Mouse (Mus musculus) intestine, embryonic 16.5 days (tissue): ENCODE results near the gene Cpsf2. TPM values are rescaled to one million over a fixed set of nuclear protein-coding genes. Genes with fewer than 3 reads are reported as not detected.

Experiments
- ATAC-seq: fragments of 200-750 bp; cut with Nextera tagmentation; 2 replicates; pipeline ENCODE4 v1.8.0; 2017; ENCODE audit warnings: moderate TSS enrichment, moderate library complexity
- H3K27ac ChIP-seq: fragments of 300-500 bp; sonication (generic); 2 replicates; pipeline ENCODE4 v1.5.1; 2014; ENCODE audit warnings: mild to moderate bottlenecking, low read length
- H3K27me3 ChIP-seq: fragments of 300-500 bp; sonication (generic); replicated peaks from 2 replicates; pipeline ENCODE4 v1.6.1; 2014; ENCODE audit warnings: low read length, control low read depth, mixed read lengths; ENCODE audit not compliant: control insufficient read depth, insufficient read depth
- H3K36me3 ChIP-seq: fragments of 300-500 bp; sonication (generic); 2 replicates; pipeline ENCODE4 v1.6.1; 2014; ENCODE audit warnings: low read length, control low read depth; ENCODE audit not compliant: control insufficient read depth, insufficient read depth
- H3K4me1 ChIP-seq: fragments of 300-500 bp; sonication (generic); 2 replicates; pipeline ENCODE4 v1.6.1; 2014; ENCODE audit warnings: low read length, control low read depth, mixed read lengths; ENCODE audit not compliant: control insufficient read depth, insufficient read depth
- H3K4me2 ChIP-seq: fragments of 300-500 bp; sonication (generic); 2 replicates; pipeline ENCODE4 v1.6.1; 2014; ENCODE audit warnings: low read depth, low read length, control low read depth
- H3K4me3 ChIP-seq: fragments of 300-500 bp; sonication (generic); 2 replicates; pipeline ENCODE4 v1.5.1; 2014; ENCODE audit warnings: mild to moderate bottlenecking, low read length
- H3K9ac ChIP-seq: fragments of 300-500 bp; sonication (generic); 2 replicates; pipeline ENCODE4 v1.6.1; 2014; ENCODE audit warnings: low read depth, low read length
- H3K9me3 ChIP-seq: fragments of 300-500 bp; sonication (generic); 2 replicates; pipeline ENCODE4 v1.6.1; 2016; ENCODE audit warnings: low read length, control low read depth; ENCODE audit not compliant: control insufficient read depth
- WGBS: fragments of 180-500 bp; shearing (Covaris S2); extraction: QIAGEN DNeasy Blood & Tissue Kit; methylation state at CpG from one replicate; pipeline ENCODE4 v1.1.7; 2014; 5-methylcytosine and 5-hydroxymethylcytosine counted together
- polyA plus RNA-seq: library from polyadenylated mRNA; unstranded; fragments of >200 nt; fragmentation: Nextera tagmentation; extraction: Ambion mirVana; gene quantifications from 2 replicates; pipeline ENCODE4 v1.2.1, GENCODE M21; 2015

Gene Cpsf2
- polyA plus RNA-seq, 1 experiment from 2014 or later = 22.8 TPM

DNA sequence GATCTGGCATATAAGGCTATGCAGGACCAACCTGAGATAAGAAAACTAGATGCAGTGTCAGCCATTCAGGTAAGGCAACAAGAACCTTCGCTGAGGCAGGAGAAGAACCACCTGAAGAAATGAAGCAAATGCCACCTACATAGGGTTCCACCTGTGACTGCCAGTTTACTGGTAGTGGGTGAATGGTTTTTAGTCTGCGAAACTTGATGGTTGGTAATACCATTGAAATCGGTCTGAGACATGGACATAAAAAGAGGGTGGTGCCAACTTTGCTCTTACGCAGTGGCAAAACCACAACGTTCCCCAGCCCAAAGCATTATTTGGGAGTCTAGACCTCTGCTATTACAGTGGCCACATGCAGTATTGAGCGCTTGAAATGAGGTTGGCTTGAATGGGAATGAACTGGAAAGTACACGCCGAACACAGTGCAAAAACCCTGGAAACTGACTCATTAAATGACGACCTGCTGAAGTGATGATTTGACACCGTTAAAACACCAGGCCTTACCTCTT, 1.7 kb downstream of the Cpsf2 start:
- Histone ChIP-seq H3K4me1 (peaks cover 14% of the 10 kb centered on the region), H3K27me3 (no peaks in the 10 kb centered on the region), H3K4me3 (peak overlapping the region; percentile 97; the same call in 1 of the 2 replicates), H3K36me3 (0 out of 2 replicates have a peak, but pooled peaks cover 7% of the 10 kb centered on the region), H3K9me3 (no peaks in the 10 kb centered on the region), H3K27ac (no peak overlapping the region), H3K4me2 (peak overlapping the region; percentile 80), H3K9ac (peak overlapping the region; percentile 96; the same call in 1 of the 2 replicates)
- ATAC-seq = no peak
- 94% methylated on average over 10 of the region's 10 CpGs for WGBS

DNA sequence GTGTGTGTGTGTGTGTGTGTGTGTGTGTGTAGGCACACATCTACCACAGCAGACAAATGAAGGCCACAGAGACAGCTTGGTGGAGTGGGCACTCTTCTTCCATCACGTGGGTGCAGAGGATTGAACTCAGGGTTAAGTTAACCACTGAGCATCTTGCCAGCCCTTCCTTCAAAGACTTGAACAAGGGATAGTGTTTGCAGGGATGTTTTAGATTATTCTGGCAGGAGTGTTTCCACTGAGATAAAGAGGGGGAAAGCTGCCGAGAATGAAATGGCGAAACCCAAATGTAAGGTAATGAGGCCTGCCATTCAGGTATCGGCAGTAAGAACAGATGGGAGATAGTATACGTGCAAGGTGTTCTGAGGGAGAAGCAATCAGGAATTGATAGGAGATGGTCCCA, 2.4 kb downstream of the Cpsf2 start:
- Histone ChIP-seq H3K36me3 (0 out of 2 replicates have a peak, but pooled peaks cover 8% of the 10 kb centered on the region), H3K9me3 (no peaks in the 10 kb centered on the region), H3K27ac (no peak overlapping the region), H3K9ac (no peak overlapping the region), H3K4me2 (no peak overlapping the region), H3K4me3 (no peak overlapping the region), H3K27me3 (no peaks in the 10 kb centered on the region), H3K4me1 (peaks cover 14% of the 10 kb centered on the region)
- 86% methylated on average over 5 of the region's 5 CpGs for WGBS
- no peak for ATAC-seq

DNA sequence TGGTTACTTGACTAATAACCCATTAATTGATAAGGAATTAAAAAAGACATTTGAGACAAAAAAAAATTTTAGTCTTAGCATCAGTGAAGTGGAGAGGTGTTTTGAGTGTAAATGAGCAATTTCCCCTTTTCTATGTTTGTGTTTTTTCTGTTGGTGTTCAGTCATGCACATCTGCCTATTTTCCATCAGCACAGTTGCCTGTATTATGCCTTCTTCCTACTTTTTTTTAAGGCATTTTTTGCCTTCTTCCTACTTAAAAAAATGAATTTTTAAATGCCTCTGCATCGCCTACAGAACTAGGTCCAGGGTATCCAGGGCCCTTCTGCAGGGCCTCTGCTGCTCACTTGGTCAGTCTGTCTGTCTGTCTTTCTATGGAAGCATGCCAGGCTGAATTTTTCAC, 2.8 kb downstream of the Cpsf2 start:
- no peak overlapping the region for H3K9ac ChIP-seq
- no peak overlapping the region for H3K27ac ChIP-seq
- 100% methylated on average over 1 of the region's 1 CpGs for WGBS
- H3K4me1 ChIP-seq = peaks cover 14% of the 10 kb centered on the region
- H3K4me2 ChIP-seq = no peak overlapping the region
- H3K4me3 ChIP-seq = no peak overlapping the region
- no peaks in the 10 kb centered on the region for H3K27me3 ChIP-seq
- ATAC-seq = no peak
- peaks cover 10% of the 10 kb centered on the region; the same call in 1 of the 2 replicates for H3K36me3 ChIP-seq
- no peaks in the 10 kb centered on the region for H3K9me3 ChIP-seq

DNA sequence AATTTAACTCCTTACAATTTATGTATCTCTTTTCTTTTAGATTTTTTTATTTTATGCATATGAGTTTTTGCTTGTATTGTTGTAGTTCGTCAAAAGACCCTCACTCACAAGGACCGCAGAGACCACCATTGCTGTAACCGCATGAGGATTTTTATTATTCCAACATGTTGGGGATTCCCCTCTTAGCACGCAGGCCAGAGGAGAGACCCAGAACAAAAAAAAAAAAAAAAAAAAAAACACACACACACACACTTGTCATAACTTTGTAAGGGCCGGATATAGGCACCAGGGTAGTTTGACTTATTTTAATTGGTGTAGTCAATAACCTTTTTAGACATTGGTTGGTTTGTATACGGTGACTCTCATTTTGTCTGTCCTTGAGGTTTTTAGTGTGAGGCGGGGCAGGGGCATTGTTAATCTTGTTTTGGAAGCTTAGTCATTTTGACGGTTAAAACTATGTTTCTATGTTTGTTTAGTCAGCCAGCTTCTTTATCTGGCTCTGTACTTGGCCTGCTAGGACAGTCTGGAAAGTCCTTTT, 3.5 kb downstream of the Cpsf2 start:
- ATAC-seq = no peak
- H3K27me3 ChIP-seq = no peaks in the 10 kb centered on the region
- H3K4me1 ChIP-seq = peaks cover 13% of the 10 kb centered on the region
- no peak overlapping the region for H3K9ac ChIP-seq
- no peak overlapping the region for H3K27ac ChIP-seq
- no peak overlapping the region for H3K4me3 ChIP-seq
- 89% methylated on average over 8 of the region's 8 CpGs for WGBS
- no peak overlapping the region for H3K4me2 ChIP-seq
- H3K36me3 ChIP-seq = peaks cover 12% of the 10 kb centered on the region; the same call in 1 of the 2 replicates
- no peaks in the 10 kb centered on the region for H3K9me3 ChIP-seq

DNA sequence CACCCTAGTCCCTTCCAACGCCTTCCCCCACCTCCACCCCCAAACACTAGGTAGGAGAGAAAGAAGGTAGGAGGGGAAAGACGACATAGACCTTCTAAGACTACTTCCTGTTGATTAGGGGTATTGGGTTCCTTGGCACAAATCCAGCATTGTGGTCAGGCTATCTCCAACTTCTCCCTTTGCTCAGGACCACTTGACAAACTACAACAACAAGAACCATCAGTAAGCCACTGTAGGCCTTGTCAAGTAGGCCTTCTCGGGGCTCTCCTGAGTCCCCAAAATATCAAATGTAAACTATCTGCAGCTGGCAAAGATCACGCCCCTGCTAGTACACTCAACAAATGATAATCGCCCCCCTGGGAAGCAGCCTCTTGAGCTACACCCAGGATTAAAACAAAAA, 4.5 kb downstream of the Cpsf2 start:
- Histone ChIP-seq H3K4me2 (no peak overlapping the region), H3K27me3 (no peaks in the 10 kb centered on the region), H3K9me3 (no peaks in the 10 kb centered on the region), H3K9ac (no peak overlapping the region), H3K4me3 (no peak overlapping the region), H3K4me1 (peaks cover 10% of the 10 kb centered on the region), H3K36me3 (peaks cover 12% of the 10 kb centered on the region; the same call in 1 of the 2 replicates), H3K27ac (no peak overlapping the region)
- WGBS = 67% methylated on average over 5 of the region's 5 CpGs
- ATAC-seq = no peak

DNA sequence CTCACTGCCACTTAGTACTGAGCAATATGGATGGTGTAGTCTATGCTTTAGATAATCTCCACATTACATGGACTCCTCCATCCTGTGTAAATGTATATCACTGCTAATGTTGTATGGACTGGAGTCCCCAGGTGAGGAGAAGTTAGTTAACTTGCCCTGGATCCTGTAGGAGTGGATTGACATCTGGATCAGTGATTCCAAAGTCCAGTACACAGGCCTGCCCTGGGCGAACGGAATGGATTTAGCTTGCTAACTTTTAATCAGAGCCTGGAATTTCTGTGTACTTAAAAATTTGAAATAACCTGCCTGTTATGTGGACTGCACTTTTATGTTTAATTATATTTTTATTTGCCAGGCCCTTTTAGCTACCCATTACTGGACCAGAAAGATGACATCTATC, 5.8 kb downstream of the Cpsf2 start:
- ATAC-seq = no peak
- 79% methylated on average over 2 of the region's 2 CpGs for WGBS
- Histone ChIP-seq H3K4me1 (peaks cover 10% of the 10 kb centered on the region), H3K27me3 (no peaks in the 10 kb centered on the region), H3K4me2 (no peak overlapping the region), H3K36me3 (peaks cover 12% of the 10 kb centered on the region; the same call in 1 of the 2 replicates), H3K4me3 (no peak overlapping the region), H3K9me3 (no peaks in the 10 kb centered on the region), H3K27ac (no peak overlapping the region), H3K9ac (no peak overlapping the region)

DNA sequence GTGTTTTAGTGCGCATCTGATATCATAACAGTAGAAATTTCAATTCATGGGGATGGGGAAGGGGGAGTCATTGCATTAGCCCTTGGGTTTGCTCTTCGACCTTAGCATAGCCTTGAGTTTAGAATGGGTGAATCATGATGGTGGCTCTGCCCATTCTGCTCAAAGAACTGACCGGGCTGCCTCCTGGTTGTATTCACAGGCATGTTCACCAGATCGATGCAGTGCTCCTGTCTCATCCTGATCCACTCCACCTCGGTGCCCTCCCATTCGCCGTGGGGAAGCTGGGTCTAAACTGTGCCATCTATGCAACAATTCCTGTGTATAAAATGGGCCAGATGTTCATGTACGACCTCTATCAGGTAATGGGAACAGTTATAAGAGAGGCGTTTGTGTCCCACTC, 7.2 kb downstream of the Cpsf2 start:
- ATAC-seq = no peak
- Histone ChIP-seq H3K27ac (no peak overlapping the region), H3K9ac (no peak overlapping the region), H3K4me2 (no peak overlapping the region), H3K27me3 (no peaks in the 10 kb centered on the region), H3K36me3 (peaks cover 13% of the 10 kb centered on the region), H3K4me3 (no peak overlapping the region), H3K4me1 (no peaks in the 10 kb centered on the region; the same call in 1 of the 2 replicates), H3K9me3 (no peaks in the 10 kb centered on the region)
- WGBS = 93% methylated on average over 9 of the region's 9 CpGs

DNA sequence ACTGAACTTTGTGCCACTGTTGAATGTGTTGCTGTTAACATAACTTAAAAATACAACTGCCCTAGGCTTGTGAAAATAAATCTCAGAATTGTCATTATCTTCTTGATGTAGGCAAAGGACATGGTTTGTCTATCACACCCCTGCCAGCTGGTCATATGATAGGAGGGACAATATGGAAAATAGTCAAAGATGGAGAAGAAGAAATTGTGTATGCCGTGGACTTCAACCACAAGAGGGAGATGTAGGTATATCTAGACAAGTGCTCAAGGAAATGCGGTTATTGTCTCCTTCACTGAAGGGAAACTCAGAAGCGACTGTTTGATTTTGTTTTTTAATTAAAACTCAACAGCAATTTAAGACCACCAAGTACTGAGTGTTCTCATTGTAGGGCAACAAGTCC, 9.3 kb downstream of the Cpsf2 start:
- no peak overlapping the region for H3K9ac ChIP-seq
- no peaks in the 10 kb centered on the region; the same call in 1 of the 2 replicates for H3K4me1 ChIP-seq
- no peak overlapping the region for H3K4me2 ChIP-seq
- H3K27me3 ChIP-seq = no peaks in the 10 kb centered on the region
- no peak overlapping the region for H3K27ac ChIP-seq
- peaks cover 22% of the 10 kb centered on the region for H3K36me3 ChIP-seq
- no peak overlapping the region for H3K4me3 ChIP-seq
- ATAC-seq = no peak
- no peaks in the 10 kb centered on the region for H3K9me3 ChIP-seq
- 65% methylated on average over 3 of the region's 3 CpGs for WGBS

DNA sequence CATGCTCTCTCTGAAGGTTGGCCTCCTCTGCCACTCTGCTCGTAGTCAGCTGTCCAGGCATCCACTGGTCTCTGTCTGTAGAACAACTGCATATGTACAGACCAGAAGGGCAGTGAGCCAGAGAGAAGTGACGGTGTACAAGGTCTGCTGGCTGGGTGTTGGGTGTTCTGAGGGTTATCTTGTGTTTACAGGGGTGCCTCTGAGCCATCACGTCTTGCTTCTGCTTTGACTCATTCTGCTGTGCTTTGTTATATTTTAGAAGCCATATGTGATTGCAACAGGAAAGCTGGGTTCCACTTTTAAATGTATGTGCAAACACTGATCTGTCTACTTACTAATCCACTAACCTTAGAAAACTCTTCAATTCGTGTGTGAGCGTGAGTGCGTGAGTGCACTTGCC, 11.9 kb downstream of the Cpsf2 start:
- H3K4me1 ChIP-seq = no peaks in the 10 kb centered on the region
- ATAC-seq = no peak
- no peaks in the 10 kb centered on the region for H3K9me3 ChIP-seq
- no peak overlapping the region for H3K4me2 ChIP-seq
- no peak overlapping the region for H3K4me3 ChIP-seq
- H3K36me3 ChIP-seq = peaks cover 26% of the 10 kb centered on the region
- no peak overlapping the region for H3K9ac ChIP-seq
- H3K27me3 ChIP-seq = no peaks in the 10 kb centered on the region
- whole genome bisulfite sequencing = 90% methylated on average over 6 of the region's 6 CpGs
- H3K27ac ChIP-seq = no peak overlapping the region
